Mouse (Mus musculus) liver, adult 2 months (tissue): Measurements from ENCODE around the gene 2310039H08Rik. TPM values are rescaled to one million over a fixed set of nuclear protein-coding genes. Genes with fewer than 3 reads are reported as not detected.
A peak's percentile ranks its signal among the peaks of the same experiment; 100 is the strongest.

Source experiments
- DNase-seq: peaks from one replicate; pipeline ENCODE4 v3.0.0-alpha.2; 2011; ENCODE audit warnings: low read depth, low spot score; ENCODE audit errors: extremely low read depth
- H3K27ac ChIP-seq: fragments of 200-500 bp; replicated peaks from 2 replicates; pipeline ENCODE4 v1.5.1; 2012; ENCODE audit warnings: low read depth, mild to moderate bottlenecking, control low read depth, inconsistent platforms, low read length; ENCODE audit not compliant: insufficient read depth
- H3K27me3 ChIP-seq: fragments of 200-500 bp; 2 replicates; pipeline ENCODE4 v1.6.1; 2012; ENCODE audit warnings: mild to moderate bottlenecking, moderate library complexity, low read length, inconsistent platforms; ENCODE audit not compliant: control insufficient read depth, insufficient read depth
- H3K36me3 ChIP-seq: fragments of 200-500 bp; 2 replicates; pipeline ENCODE4 v1.6.1; 2012; ENCODE audit warnings: low read length, inconsistent platforms; ENCODE audit not compliant: control insufficient read depth, insufficient read depth
- H3K4me1 ChIP-seq: fragments of 200-500 bp; 2 replicates; pipeline ENCODE4 v1.6.1; 2011; ENCODE audit warnings: low read length; ENCODE audit not compliant: control insufficient read depth, insufficient read depth
- H3K4me3 ChIP-seq: fragments of 200-500 bp; 2 replicates; pipeline ENCODE4 v1.5.1; 2011; ENCODE audit warnings: low read depth, mild to moderate bottlenecking, control low read depth, low read length, moderate library complexity; ENCODE audit not compliant: insufficient read depth
- H3K79me2 ChIP-seq: fragments of 200-500 bp; 2 replicates; pipeline ENCODE4 v1.6.1; 2012; ENCODE audit warnings: inconsistent platforms, mild to moderate bottlenecking, low read length, moderate library complexity; ENCODE audit not compliant: control insufficient read depth, insufficient read depth
- H3K9ac ChIP-seq: fragments of 200-500 bp; 2 replicates; pipeline ENCODE4 v1.6.1; 2012; ENCODE audit warnings: low read depth, mild to moderate bottlenecking, control low read depth, inconsistent platforms, low read length
- CTCF ChIP-seq: fragments of 200-500 bp; IDR thresholded peaks from 2 replicates; pipeline ENCODE4 v1.5.1; 2011; ENCODE audit warnings: low read depth, low read length, control low read depth
- POLR2A ChIP-seq: fragments of 200-500 bp; IDR thresholded peaks from 2 replicates; pipeline ENCODE4 v1.6.1; 2011; ENCODE audit warnings: low read length, control low read depth; ENCODE audit not compliant: insufficient read depth; ENCODE audit errors: extremely low read depth
- WGBS: fragments of 180-500 bp; shearing (Covaris S2); methylation state at CpG from one replicate; pipeline ENCODE4 v1.1.7; 2018; 5-methylcytosine and 5-hydroxymethylcytosine counted together
- polyA plus RNA-seq: library from polyadenylated mRNA; depleted of rRNA; stranded (reverse); fragments of >200 nt; gene quantifications from 2 replicates; pipeline ENCODE4 v1.2.3, GENCODE M21; 2012; rRNA removed
- total RNA-seq: library from RNA; depleted of rRNA; stranded (reverse); fragments of >200 nt; gene quantifications from 2 replicates; pipeline ENCODE4 v1.2.3, GENCODE M21; 2014; rRNA removed

Gene 2310039H08Rik
- total RNA-seq, result 97.6 and 124 TPM in 2 replicates
- 167 and 185 TPM in 2 replicates for polyA plus RNA-seq

DNA sequence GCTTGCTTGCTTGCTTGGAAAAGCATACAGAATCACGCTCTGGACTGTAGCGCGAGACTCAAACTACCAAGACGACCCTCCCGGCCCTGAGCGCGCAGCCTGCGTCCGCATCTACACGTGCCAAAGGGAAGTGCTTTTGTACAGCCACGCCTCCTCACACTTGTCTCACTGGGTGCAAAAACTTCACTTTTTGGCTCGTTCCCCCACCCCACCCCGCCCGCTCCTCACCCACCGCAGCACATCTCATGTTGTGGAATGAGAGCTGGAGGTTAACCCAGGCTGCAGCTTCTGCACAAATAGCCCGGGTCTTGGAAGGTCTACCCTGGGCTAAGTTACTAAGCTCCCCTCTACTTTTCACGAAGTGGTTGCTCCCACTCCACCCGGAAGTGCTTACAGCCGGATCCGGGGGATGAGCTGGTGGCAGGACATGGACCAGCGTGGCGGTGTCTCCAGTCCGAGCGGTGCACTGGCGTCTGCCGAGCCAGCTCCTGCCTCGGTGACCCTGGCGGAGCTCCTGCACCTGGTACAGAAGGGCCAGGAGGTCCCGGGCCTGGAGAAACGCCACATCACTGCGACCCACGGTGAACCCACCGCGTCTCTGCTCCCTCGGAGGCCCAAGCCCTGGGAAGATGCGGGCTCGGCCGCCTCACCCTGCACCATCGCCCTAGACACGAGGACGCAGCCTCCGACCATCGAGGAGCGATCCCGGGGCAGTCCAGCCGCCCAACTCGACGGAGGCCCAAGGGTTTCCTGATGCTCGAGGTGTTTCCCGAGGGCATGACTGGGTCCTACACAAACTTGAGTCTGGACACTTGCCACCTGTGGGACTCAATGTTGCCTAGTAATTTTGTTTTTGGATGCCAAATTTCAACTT is at the start of gene 2310039H08Rik:
Gene 2310039H08Rik, plus strand, starts transcription at position 232 of the 874 bp plus-strand sequence.
- H3K4me1 ChIP-seq, result peaks cover 6% of the 10 kb centered on the region
- H3K4me3 ChIP-seq, result peak within 1 kb of the TSS; percentile 88
- no peak for TF ChIP-seq CTCF
- peak; percentile 91 for TF ChIP-seq POLR2A
- peaks cover 21% of the 10 kb centered on the region for H3K36me3 ChIP-seq
- peak; percentile 85 for DNase-seq
- H3K79me2 ChIP-seq, result peaks cover 3% of the 10 kb centered on the region; the same call in 1 of the 2 replicates
- WGBS, result under 1% methylated on average over 50 of the region's 50 CpGs
- peak within 1 kb of the TSS; percentile 91 for H3K9ac ChIP-seq
- no peaks in the 10 kb centered on the region for H3K27me3 ChIP-seq
- peak within 1 kb of the TSS; percentile 94 for H3K27ac ChIP-seq

- no peaks in the 10 kb centered on the region for H3K27me3 ChIP-seq
- peak; percentile 75 for DNase-seq
- TF ChIP-seq CTCF (no peak), POLR2A (0 out of 2 replicates have a peak, but pooled peaks have one; percentile 23)
- 36% methylated on average over 20 of the region's 20 CpGs for WGBS
- no peak overlapping the region for H3K4me3 ChIP-seq
- H3K79me2 ChIP-seq, result no peaks in the 10 kb centered on the region
- H3K27ac ChIP-seq, result peak overlapping the region; percentile 16; the same call in 1 of the 2 replicates
- peaks cover 5% of the 10 kb centered on the region; the same call in 1 of the 2 replicates for H3K4me1 ChIP-seq
- H3K9ac ChIP-seq, result no peak overlapping the region
- peaks cover 10% of the 10 kb centered on the region for H3K36me3 ChIP-seq
Measured at GRCm38 (mm10) chr17:46724477-46725084, 47.9 kb upstream of the 2310039H08Rik start.

- peak overlapping the region; percentile 51 for H3K4me3 ChIP-seq
Measured at GRCm38 (mm10) chr17:46725273-46725672, 47.2 kb upstream of the 2310039H08Rik start.

GRCm38 (mm10) chr17:46725731-46726645 is 46.4 kb upstream of the 2310039H08Rik start:
- Histone ChIP-seq H3K79me2 (no peaks in the 10 kb centered on the region), H3K4me3 (peak overlapping the region; percentile 51), H3K36me3 (peaks cover 10% of the 10 kb centered on the region), H3K27me3 (no peaks in the 10 kb centered on the region), H3K27ac (peak overlapping the region; percentile 87), H3K4me1 (peaks cover 8% of the 10 kb centered on the region; the same call in 1 of the 2 replicates), H3K9ac (peak overlapping the region; percentile 78)
- 26% methylated on average over 26 of the region's 26 CpGs for WGBS
- DNase-seq, result peak; percentile 97
- 0 out of 2 replicates have a peak, but pooled peaks have one; percentile 25 for TF ChIP-seq POLR2A
- TF ChIP-seq CTCF, result no peak

More at GRCm38 (mm10) chr17:46725273-46725672, 47.2 kb upstream of the 2310039H08Rik start:
- peaks cover 8% of the 10 kb centered on the region; the same call in 1 of the 2 replicates for H3K4me1 ChIP-seq
- H3K79me2 ChIP-seq, result no peaks in the 10 kb centered on the region
- H3K36me3 ChIP-seq, result peaks cover 10% of the 10 kb centered on the region
- peak overlapping the region; percentile 78 for H3K9ac ChIP-seq
- 49% methylated on average over 9 of the region's 9 CpGs for WGBS
- no peaks in the 10 kb centered on the region for H3K27me3 ChIP-seq
- H3K27ac ChIP-seq, result peak overlapping the region; percentile 87
- peak; percentile 60 for DNase-seq
- TF ChIP-seq POLR2A, result peak; percentile 25; the same call in 1 of the 2 replicates
- peak; percentile 42 for TF ChIP-seq CTCF

DNA sequence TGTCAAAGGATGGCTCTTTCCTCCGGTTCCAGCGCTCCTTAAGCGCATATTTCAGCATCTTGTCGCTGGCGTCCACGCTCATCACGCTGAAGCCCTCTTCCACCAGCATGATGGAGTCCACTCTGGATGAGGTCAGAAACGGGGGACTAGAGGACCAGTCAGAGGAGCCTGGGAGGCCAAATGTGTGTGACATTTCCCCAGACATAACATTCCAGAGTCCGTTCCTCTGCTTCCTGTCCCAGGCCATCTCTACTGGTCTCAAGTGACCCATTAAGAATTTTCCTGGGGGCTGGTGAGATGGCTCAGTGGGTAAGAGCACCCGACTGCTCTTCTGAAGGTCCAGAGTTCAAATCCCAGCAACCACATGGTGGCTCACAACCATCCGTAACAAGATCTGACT is 45.2 kb upstream of the 2310039H08Rik start:
- no peak for TF ChIP-seq CTCF
- TF ChIP-seq POLR2A, result peak; percentile 23; the same call in 1 of the 2 replicates
- Histone ChIP-seq H3K4me1 (peaks cover 8% of the 10 kb centered on the region; the same call in 1 of the 2 replicates), H3K79me2 (no peaks in the 10 kb centered on the region), H3K36me3 (peaks cover 10% of the 10 kb centered on the region), H3K9ac (peak overlapping the region; percentile 78), H3K27me3 (no peaks in the 10 kb centered on the region), H3K27ac (peak overlapping the region; percentile 69), H3K4me3 (peak overlapping the region; percentile 47)
- 56% methylated on average over 11 of the region's 11 CpGs for WGBS
- DNase-seq, result peak; percentile 52
